Mouse (Mus musculus) spleen, adult 2 months (tissue): ENCODE results near the gene Plcb1. TPM values are rescaled to one million over a fixed set of nuclear protein-coding genes. Genes with fewer than 3 reads are reported as not detected.

Experiments used
- DNase-seq, 2 experiments: peaks; one replicate each; pipeline versions ENCODE4 v3.0.0 to v3.0.0-alpha.2; 2012 to 2021; ENCODE audit warnings: low spot score in 2 of 2, low read depth in 1 of 2
- H3K27ac ChIP-seq: fragments of 200-500 bp; 2 replicates; pipeline ENCODE4 v1.5.1; 2012; ENCODE audit warnings: low read length, inconsistent platforms; ENCODE audit not compliant: insufficient read depth
- H3K27me3 ChIP-seq: fragments of 200-500 bp; 2 replicates; pipeline ENCODE4 v1.6.1; 2012; ENCODE audit warnings: mild to moderate bottlenecking, moderate library complexity, low read length, inconsistent platforms; ENCODE audit not compliant: control insufficient read depth, insufficient read depth
- H3K36me3 ChIP-seq: fragments of 200-500 bp; 2 replicates; pipeline ENCODE4 v1.6.1; 2012; ENCODE audit warnings: mild to moderate bottlenecking, low read length, inconsistent platforms; ENCODE audit not compliant: control insufficient read depth, insufficient read depth
- H3K4me1 ChIP-seq: fragments of 200-500 bp; 2 replicates; pipeline ENCODE4 v1.6.1; 2011; ENCODE audit warnings: inconsistent platforms; ENCODE audit not compliant: control insufficient read depth, insufficient read depth, insufficient read length
- H3K4me3 ChIP-seq: fragments of 200-500 bp; 2 replicates; pipeline ENCODE4 v1.5.1; 2011; ENCODE audit warnings: mild to moderate bottlenecking, inconsistent platforms; ENCODE audit not compliant: insufficient read depth, insufficient read length; ENCODE audit errors: extremely low read depth
- CTCF ChIP-seq: fragments of 200-500 bp; IDR thresholded peaks from 2 replicates; pipeline ENCODE4 v1.5.1; 2011; ENCODE audit warnings: mild to moderate bottlenecking, inconsistent platforms; ENCODE audit not compliant: insufficient read depth, insufficient read length, insufficient replicate concordance; ENCODE audit errors: extremely low read depth
- POLR2A ChIP-seq: fragments of 200-500 bp; IDR thresholded peaks from 2 replicates; pipeline ENCODE4 v1.6.1; 2011; ENCODE audit warnings: low read depth, low read length, inconsistent platforms
- WGBS: fragments of 180-500 bp; shearing (Covaris S2); methylation state at CpG from one replicate; pipeline ENCODE4 v1.1.7; 2018; 5-methylcytosine and 5-hydroxymethylcytosine counted together
- polyA plus RNA-seq: library from polyadenylated mRNA; depleted of rRNA; stranded (reverse); fragments of >200 nt; gene quantifications from 2 replicates; pipeline ENCODE4 v1.2.3, GENCODE M21; 2012

The Plcb1 gene
- polyA plus RNA-seq, 1 experiment = 0.22 TPM

DNA sequence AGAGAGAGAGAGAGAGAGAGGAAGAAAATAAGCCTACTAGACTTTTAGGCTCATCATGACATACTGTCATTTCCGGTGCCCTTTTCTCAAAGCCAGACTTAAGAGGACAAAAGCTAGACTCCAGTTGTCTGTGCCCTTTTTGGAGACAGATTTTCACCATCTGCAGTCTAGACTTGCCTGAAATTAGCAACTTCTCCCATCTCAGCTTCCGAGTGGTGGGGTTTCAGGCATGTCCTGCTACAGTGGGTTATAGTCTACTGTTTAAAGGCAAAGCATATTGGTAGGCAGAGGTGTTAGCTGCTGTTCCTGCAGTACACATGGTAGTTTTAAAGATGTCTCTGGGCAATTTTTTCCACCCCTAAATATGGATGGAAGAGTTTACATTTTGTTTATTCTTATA lies 149.6 kb downstream of the Plcb1 start:
- Histone ChIP-seq H3K27ac (no peak overlapping the region), H3K4me3 (no peak overlapping the region), H3K4me1 (no peaks in the 10 kb centered on the region), H3K27me3 (no peaks in the 10 kb centered on the region), H3K36me3 (no peaks in the 10 kb centered on the region)
- no peak for TF ChIP-seq POLR2A
- no peak for TF ChIP-seq CTCF
- WGBS = 83% methylated on average over 2 of the region's 2 CpGs
- DNase-seq = no peak

DNA sequence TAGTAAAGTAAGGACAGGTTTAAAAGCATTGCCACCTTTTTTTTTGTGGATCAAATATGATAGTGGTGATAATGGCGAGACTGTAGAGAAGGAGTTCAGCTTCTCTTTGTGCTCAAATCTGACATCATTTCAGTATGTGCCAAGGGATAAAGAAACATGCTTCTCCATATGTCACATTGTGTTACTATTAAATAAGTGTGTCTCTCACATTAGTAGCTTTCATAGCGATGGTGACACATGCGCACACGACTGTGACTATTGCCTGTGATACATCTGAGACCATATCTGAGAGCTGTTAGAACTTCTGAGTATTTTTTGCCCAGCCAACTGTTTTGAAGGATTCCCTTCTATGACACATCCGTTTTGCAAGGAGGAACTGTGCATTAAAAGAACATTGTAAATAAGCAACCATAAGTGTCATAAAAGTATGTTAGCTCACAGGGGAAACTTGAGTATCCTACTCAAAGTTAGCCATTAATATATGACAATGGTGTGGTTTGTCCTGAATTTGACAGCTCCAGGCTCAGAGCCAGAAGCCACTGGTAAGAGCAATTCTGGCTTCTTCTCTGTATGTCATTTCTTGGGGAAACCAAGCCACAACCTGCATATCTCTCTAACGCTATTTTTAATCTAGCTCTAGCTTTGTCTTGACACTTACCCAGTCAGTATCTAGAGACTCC lies 150.2 kb downstream of the Plcb1 start:
- 66% methylated on average over 6 of the region's 6 CpGs for WGBS
- no peak for DNase-seq
- no peak overlapping the region for H3K27ac ChIP-seq
- H3K4me3 ChIP-seq = no peak overlapping the region
- no peaks in the 10 kb centered on the region for H3K4me1 ChIP-seq
- no peaks in the 10 kb centered on the region for H3K36me3 ChIP-seq
- no peaks in the 10 kb centered on the region for H3K27me3 ChIP-seq
- TF ChIP-seq CTCF (no peak), POLR2A (no peak)

DNA sequence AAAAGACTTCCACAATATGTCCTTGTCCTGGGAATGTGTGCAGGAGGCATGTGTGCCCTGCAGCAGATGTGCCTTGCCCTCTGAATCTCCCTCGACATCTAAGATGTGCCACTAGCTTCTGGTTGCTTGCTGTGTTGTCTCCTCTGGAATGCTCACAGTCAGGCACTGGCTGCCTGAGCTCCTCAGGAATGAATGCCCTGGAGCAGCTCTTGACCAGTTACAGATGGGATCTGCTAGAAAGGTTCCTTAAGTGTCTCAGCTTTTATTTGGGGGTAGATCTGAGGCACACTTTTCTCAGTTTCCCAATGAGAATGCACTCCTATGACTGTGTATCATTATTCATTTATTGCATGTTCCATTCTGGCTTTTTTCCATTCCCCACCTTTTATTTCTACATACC lies 151.8 kb downstream of the Plcb1 start:
- Histone ChIP-seq H3K36me3 (no peaks in the 10 kb centered on the region), H3K4me1 (no peaks in the 10 kb centered on the region), H3K27ac (no peak overlapping the region), H3K27me3 (no peaks in the 10 kb centered on the region), H3K4me3 (no peak overlapping the region)
- 82% methylated on average over 1 of the region's 1 CpGs for WGBS
- TF ChIP-seq POLR2A = no peak
- no peak for TF ChIP-seq CTCF
- DNase-seq = no peak

DNA sequence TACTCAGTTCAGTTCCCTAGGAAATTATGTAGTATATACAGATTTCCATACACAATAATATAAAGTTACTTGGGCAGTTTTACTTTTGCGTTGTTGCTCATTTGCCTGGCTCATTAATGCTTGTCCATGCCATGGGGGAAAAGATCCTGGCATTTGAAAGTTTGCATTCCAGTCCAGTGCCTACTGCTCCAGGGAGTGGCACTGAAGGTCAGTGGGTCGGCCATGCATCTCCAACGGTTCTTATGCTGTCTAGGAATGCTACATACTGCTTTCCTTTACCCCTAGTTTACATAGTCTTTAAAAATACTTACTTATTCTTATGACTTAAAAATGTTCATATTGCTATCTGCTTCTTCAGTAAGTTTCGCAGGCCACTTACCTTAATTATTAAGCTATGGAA lies 156.2 kb downstream of the Plcb1 start:
- no peaks in the 10 kb centered on the region for H3K4me1 ChIP-seq
- H3K36me3 ChIP-seq = no peaks in the 10 kb centered on the region
- no peak overlapping the region for H3K27ac ChIP-seq
- WGBS = 91% methylated on average over 4 of the region's 4 CpGs
- no peak for TF ChIP-seq CTCF
- TF ChIP-seq POLR2A = no peak
- no peak overlapping the region for H3K4me3 ChIP-seq
- DNase-seq = no peak
- no peaks in the 10 kb centered on the region for H3K27me3 ChIP-seq

DNA sequence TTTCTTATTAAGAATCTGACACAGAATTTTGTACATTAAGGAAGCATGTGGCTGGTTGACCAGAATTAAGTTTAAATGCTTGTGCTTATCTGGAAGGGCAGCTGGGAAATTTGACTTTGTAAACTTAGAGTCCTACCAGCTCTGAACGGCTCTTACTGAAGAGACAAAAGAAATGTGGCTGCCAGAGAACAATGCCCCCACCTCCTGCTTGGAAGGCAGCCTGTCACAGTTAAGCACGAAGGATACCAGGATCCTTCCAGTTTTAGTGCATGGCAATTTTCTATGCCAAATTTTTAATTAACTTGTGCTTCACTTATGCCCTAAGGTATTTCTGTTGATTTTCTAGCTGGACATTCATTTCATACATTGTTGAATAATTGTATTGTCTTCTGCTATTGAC lies 157.1 kb downstream of the Plcb1 start:
- 83% methylated on average over 2 of the region's 2 CpGs for WGBS
- H3K4me3 ChIP-seq = no peak overlapping the region
- no peak for DNase-seq
- no peak overlapping the region for H3K27ac ChIP-seq
- TF ChIP-seq CTCF (no peak), POLR2A (no peak)
- H3K27me3 ChIP-seq = no peaks in the 10 kb centered on the region
- no peaks in the 10 kb centered on the region for H3K36me3 ChIP-seq
- no peaks in the 10 kb centered on the region for H3K4me1 ChIP-seq

DNA sequence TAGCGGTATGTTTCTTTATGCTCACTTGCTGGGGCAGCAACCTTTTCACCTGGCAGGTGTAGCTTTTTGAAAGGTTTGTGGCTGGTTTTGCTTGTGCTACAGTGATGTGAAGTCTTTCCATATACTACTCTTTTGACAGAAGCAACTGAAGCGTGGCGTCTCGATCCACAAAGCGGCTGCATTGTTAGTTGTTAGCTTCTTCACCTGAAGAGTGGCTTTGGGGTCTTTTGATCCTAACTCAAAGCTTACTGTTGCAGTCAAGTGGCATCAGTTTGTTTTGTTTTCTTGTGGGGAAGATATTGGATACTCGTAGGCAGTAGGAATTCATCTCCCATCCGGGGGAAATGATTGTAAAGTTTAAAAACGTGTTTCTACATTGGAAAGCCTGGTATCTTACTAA lies 160.5 kb downstream of the Plcb1 start:
- H3K4me1 ChIP-seq = no peaks in the 10 kb centered on the region

DNA sequence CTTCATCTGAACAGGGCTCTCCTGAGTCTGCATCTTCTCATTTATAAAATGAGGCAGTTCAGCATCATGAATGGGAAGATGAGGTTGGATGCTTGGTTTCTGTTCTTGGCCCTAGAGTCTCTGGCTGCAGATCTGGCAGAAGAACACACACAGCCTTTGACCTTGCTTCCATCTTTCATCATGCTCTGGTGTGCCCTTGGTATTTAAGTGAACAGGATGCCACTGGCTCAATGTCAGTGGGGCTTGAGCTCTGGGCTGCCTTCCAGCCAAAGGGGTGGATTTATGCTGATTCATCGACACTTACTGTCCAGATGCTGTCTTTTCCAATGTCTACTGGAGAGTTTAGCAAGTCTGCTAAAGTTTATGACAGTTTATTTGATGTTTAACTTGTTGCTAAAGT lies 161.0 kb downstream of the Plcb1 start:
- Histone ChIP-seq H3K4me1 (no peaks in the 10 kb centered on the region), H3K27me3 (no peaks in the 10 kb centered on the region), H3K4me3 (no peak overlapping the region), H3K36me3 (no peaks in the 10 kb centered on the region), H3K27ac (no peak overlapping the region)
- WGBS = 76% methylated on average over 1 of the region's 1 CpGs
- TF ChIP-seq CTCF (no peak), POLR2A (no peak)
- no peak for DNase-seq

More for the DNA sequence above, 160.5 kb downstream of the Plcb1 start:
- no peaks in the 10 kb centered on the region for H3K36me3 ChIP-seq
- DNase-seq = no peak
- no peaks in the 10 kb centered on the region for H3K27me3 ChIP-seq
- H3K27ac ChIP-seq = no peak overlapping the region
- WGBS = 91% methylated on average over 8 of the region's 8 CpGs
- H3K4me3 ChIP-seq = no peak overlapping the region
- no peak for TF ChIP-seq CTCF
- no peak for TF ChIP-seq POLR2A
